Comparison of ENCODE assay signal across 23 mouse cellular contexts in the genomic region with DNA sequence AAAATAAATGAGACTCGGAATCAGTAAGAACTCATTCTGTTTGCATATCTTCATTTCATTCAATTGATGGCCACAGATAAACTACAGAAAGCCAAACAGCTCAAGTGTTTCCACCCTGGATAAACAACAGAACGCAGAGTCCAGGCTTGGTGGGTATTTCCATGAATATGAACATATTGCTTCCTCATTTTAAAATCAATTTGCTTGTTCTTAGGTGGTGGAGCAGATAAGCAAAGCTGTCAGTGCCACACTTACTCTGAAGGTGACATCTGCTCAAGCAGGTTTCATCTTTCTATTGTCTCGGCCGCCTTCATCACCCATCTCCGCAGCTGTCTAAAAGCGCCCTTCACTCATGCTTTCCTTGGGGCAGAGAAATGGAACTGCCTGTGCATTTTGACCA.
DNase-seq lines count a peak whose midpoint lies in the region; ATAC-seq lines count a peak whose summit lies in the region.
"Had no signal": no experiment of that assay in that cellular context is flagged by ENCODE, and none has a peak within 500 bp of the region (broad histone marks: within the 10 kb centered on the region; RNA-seq: fewer than 3 reads in every experiment).

No protein-coding gene starts in this region.

- H3K9ac ChIP-seq in forebrain, embryonic 14.5 days (ENCODE audit: low read length), result no peak overlapping the region
- no peak overlapping the region for H3K9ac ChIP-seq in forebrain, embryonic 13.5 days
- H3K9ac ChIP-seq: embryonic facial prominence, embryonic 13.5 days; heart, embryonic 15.5 days; hindbrain, embryonic 13.5 days had no signal

- H3K27ac ChIP-seq in forebrain, embryonic 14.5 days (ENCODE audit: low read depth, low read length), result no peak overlapping the region
- no peak overlapping the region for H3K27ac ChIP-seq in forebrain, embryonic 13.5 days
- H3K27ac ChIP-seq: embryonic facial prominence, embryonic 13.5 days; heart, adult 2 months; heart, embryonic 15.5 days; hindbrain, embryonic 13.5 days; hindbrain, postnatal 0 days had no signal

- intact Hi-C loops in gastrocnemius, postnatal 14 days (cut with DNase I; ENCODE audit: low total_unique reads), result no loop called here

- no peak overlapping the region for H3K4me3 ChIP-seq in forebrain, embryonic 14.5 days (ENCODE audit: low read depth, low read length)
- H3K4me3 ChIP-seq in forebrain, embryonic 13.5 days, result no peak overlapping the region
- H3K4me3 ChIP-seq: embryonic facial prominence, embryonic 13.5 days; heart, adult 2 months; heart, embryonic 15.5 days; hindbrain, embryonic 13.5 days had no signal

- H3K36me3 ChIP-seq in forebrain, embryonic 14.5 days (ENCODE audit: control insufficient read depth, insufficient read depth, low read length), result no peaks in the 10 kb centered on the region
- no peaks in the 10 kb centered on the region for H3K36me3 ChIP-seq in forebrain, embryonic 13.5 days (ENCODE audit: poor library complexity, severe bottlenecking)
- H3K36me3 ChIP-seq: embryonic facial prominence, embryonic 13.5 days; G1E; heart, embryonic 15.5 days; hindbrain, embryonic 13.5 days had no signal

- H3K27me3 ChIP-seq in forebrain, embryonic 14.5 days (replicated peaks; ENCODE audit: control insufficient read depth, insufficient read depth, low read length), result no peaks in the 10 kb centered on the region
- H3K27me3 ChIP-seq in forebrain, embryonic 13.5 days, result no peaks in the 10 kb centered on the region
- H3K27me3 ChIP-seq: embryonic facial prominence, embryonic 13.5 days; heart, embryonic 15.5 days; hindbrain, embryonic 13.5 days had no signal

- H3K4me2 ChIP-seq in forebrain, embryonic 14.5 days (ENCODE audit: low read length), result no peak overlapping the region
- H3K4me2 ChIP-seq in forebrain, embryonic 13.5 days, result no peak overlapping the region
- H3K4me2 ChIP-seq: embryonic facial prominence, embryonic 13.5 days; heart, embryonic 11.5 days; heart, embryonic 15.5 days; hindbrain, embryonic 13.5 days had no signal

- ATAC-seq in forebrain, embryonic 14.5 days, result no peak
- no peak; the same call in 1 of the 2 replicates for ATAC-seq in forebrain, embryonic 13.5 days
- ATAC-seq: CD4-positive, CD25-positive, alpha-beta regulatory T cell, adult 4 months; hindbrain, postnatal 0 days had no signal

- H3K9me3 ChIP-seq in forebrain, embryonic 14.5 days (replicated peaks; ENCODE audit: control insufficient read depth, low read length), result no peaks in the 10 kb centered on the region
- no peaks in the 10 kb centered on the region for H3K9me3 ChIP-seq in forebrain, embryonic 13.5 days (replicated peaks)
- H3K9me3 ChIP-seq: embryonic facial prominence, embryonic 13.5 days; heart, embryonic 15.5 days; hindbrain, embryonic 13.5 days had no signal

- 87% methylated on average over 6 of the region's 6 CpGs for WGBS in forebrain, embryonic 14.5 days
- 80% methylated on average over 6 of the region's 6 CpGs for WGBS in forebrain, embryonic 13.5 days

- DNase-seq in forebrain, embryonic 14.5 days (ENCODE audit: low spot score), result peak; percentile 12
- DNase-seq in layer of hippocampus, adult 11-12 months (ENCODE audit: low spot score), result peak; percentile 5
- no peak for DNase-seq in layer of hippocampus, postnatal 25 days (ENCODE audit: extremely low spot score in 1 of 2, low spot score in 1 of 2)
- peak; percentile 5 for DNase-seq in layer of hippocampus, adult 9-10 months (ENCODE audit: low spot score)
- no peak for DNase-seq in gastrocnemius, postnatal 14 days
- no peak for DNase-seq in kidney, postnatal 10 days
- DNase-seq: adrenal gland, adult 8-10 months; adrenal gland, postnatal 36 days; B cell, adult 2 months; cerebellum, adult 11-12 months; cerebellum, adult 9-10 months; cerebellum, postnatal 25 days; gastrocnemius, postnatal 10 days; heart, adult 2 months; heart, postnatal 14 days had no signal

- no peaks in the 10 kb centered on the region for H3K4me1 ChIP-seq in forebrain, embryonic 14.5 days (ENCODE audit: control insufficient read depth, insufficient read depth, low read length)
- H3K4me1 ChIP-seq in forebrain, embryonic 13.5 days, result no peaks in the 10 kb centered on the region
- H3K4me1 ChIP-seq: embryonic facial prominence, embryonic 13.5 days; heart, embryonic 15.5 days; hindbrain, embryonic 13.5 days had no signal

Comparison
In these comparisons a context has a peak if more than half of its experiments do, and no peak if none do; other contexts are left out.
1. DNase-seq: peak in forebrain, embryonic 14.5 days (single experiment), layer of hippocampus, adult 11-12 months (single experiment) and layer of hippocampus, adult 9-10 months (single experiment); none in layer of hippocampus, postnatal 25 days (0 of 2), gastrocnemius, postnatal 14 days (single experiment) and kidney, postnatal 10 days (single experiment).